Mouse (Mus musculus) kidney, adult 2 months (tissue): ENCODE measurements around the gene A4galt. TPM values are rescaled to one million over a fixed set of nuclear protein-coding genes. Genes with fewer than 3 reads are reported as not detected.
"Not testable (repeated sequence)": the region's sequence is repeated elsewhere in the genome, so short reads cannot be mapped to it uniquely, and the experiment has no call there.

Experiments used
- DNase-seq: peaks from one replicate; pipeline ENCODE4 v3.0.0; 2021
- H3K27ac ChIP-seq: fragments of 200-500 bp; 2 replicates; pipeline ENCODE4 v1.5.1; 2012; ENCODE audit warnings: low read depth, low read length, control low read depth, inconsistent platforms; ENCODE audit not compliant: insufficient read depth
- H3K27me3 ChIP-seq: fragments of 200-500 bp; replicated peaks from 2 replicates; pipeline ENCODE4 v1.6.1; 2012; ENCODE audit warnings: mild to moderate bottlenecking, moderate library complexity, low read length, inconsistent platforms; ENCODE audit not compliant: control insufficient read depth, insufficient read depth
- H3K36me3 ChIP-seq: fragments of 200-500 bp; 2 replicates; pipeline ENCODE4 v1.6.1; 2012; ENCODE audit warnings: mild to moderate bottlenecking, moderate library complexity, low read length, inconsistent platforms; ENCODE audit not compliant: control insufficient read depth, insufficient read depth
- H3K4me1 ChIP-seq: fragments of 200-500 bp; 2 replicates; pipeline ENCODE4 v1.6.1; 2011; ENCODE audit warnings: low read length; ENCODE audit not compliant: control insufficient read depth, insufficient read depth
- H3K4me3 ChIP-seq: fragments of 200-500 bp; 2 replicates; pipeline ENCODE4 v1.5.1; 2011; ENCODE audit warnings: mild to moderate bottlenecking, low read depth, low read length, control low read depth; ENCODE audit not compliant: insufficient read depth
- CTCF ChIP-seq: fragments of 200-500 bp; conservative IDR thresholded peaks from 2 replicates; pipeline ENCODE4 v1.5.1; 2011; ENCODE audit warnings: low read depth, mild to moderate bottlenecking, control low read depth, low read length, moderate library complexity, mixed read lengths; ENCODE audit not compliant: insufficient read depth, insufficient read length
- POLR2A ChIP-seq: fragments of 200-500 bp; IDR thresholded peaks from one replicate; pipeline ENCODE4 v1.6.1; 2011; ENCODE audit warnings: low read depth, low read length, control low read depth
- WGBS: fragments of 180-500 bp; shearing (Covaris S2); methylation state at CpG from one replicate; pipeline ENCODE4 v1.1.7; 2018; 5-methylcytosine and 5-hydroxymethylcytosine counted together
- polyA plus RNA-seq: library from polyadenylated mRNA; depleted of rRNA; stranded (reverse); fragments of >200 nt; gene quantifications from 2 replicates; pipeline ENCODE4 v1.2.3, GENCODE M21; 2012

Gene A4galt
- polyA plus RNA-seq, 1 experiment, result 53.5 TPM

GRCm38 (mm10) chr15:83281303-83281702, 29.7 kb upstream of the A4galt start:
- no peak for DNase-seq
- H3K27ac ChIP-seq, result no peak overlapping the region
- H3K36me3 ChIP-seq, result no peaks in the 10 kb centered on the region
- no peak overlapping the region for H3K4me3 ChIP-seq
- TF ChIP-seq CTCF, result no peak
- TF ChIP-seq POLR2A, result no peak
- H3K27me3 ChIP-seq, result no peaks in the 10 kb centered on the region
- no peaks in the 10 kb centered on the region for H3K4me1 ChIP-seq
- 82% methylated on average over 11 of the region's 11 CpGs for WGBS

GRCm38 (mm10) chr15:83278579-83278978, 27.0 kb upstream of the A4galt start:
- no peaks in the 10 kb centered on the region for H3K36me3 ChIP-seq
- H3K27ac ChIP-seq, result no peak overlapping the region
- H3K4me3 ChIP-seq, result no peak overlapping the region
- no peak for TF ChIP-seq CTCF
- TF ChIP-seq POLR2A, result no peak
- H3K4me1 ChIP-seq, result no peaks in the 10 kb centered on the region
- no peak for DNase-seq
- 82% methylated on average over 5 of the region's 5 CpGs for WGBS
- H3K27me3 ChIP-seq, result no peaks in the 10 kb centered on the region

GRCm38 (mm10) chr15:83277451-83277850, 25.9 kb upstream of the A4galt start:
- DNase-seq, result no peak
- H3K4me1 ChIP-seq, result no peaks in the 10 kb centered on the region
- no peak overlapping the region for H3K27ac ChIP-seq
- H3K27me3 ChIP-seq, result no peaks in the 10 kb centered on the region
- WGBS, result 92% methylated on average over 4 of the region's 4 CpGs
- H3K36me3 ChIP-seq, result no peaks in the 10 kb centered on the region
- TF ChIP-seq CTCF (no peak), POLR2A (no peak)
- H3K4me3 ChIP-seq, result no peak overlapping the region

- not testable (repeated sequence) for H3K27me3 ChIP-seq, DNase-seq, H3K27ac ChIP-seq, H3K4me3 ChIP-seq, H3K4me1 ChIP-seq, H3K36me3 ChIP-seq
These were observed 22.7 kb upstream of the A4galt start for GRCm38 (mm10) chr15:83274237-83274636.

GRCm38 (mm10) chr15:83273017-83273416, 21.4 kb upstream of the A4galt start:
- no peaks in the 10 kb centered on the region for H3K4me1 ChIP-seq
- 88% methylated on average over 2 of the region's 2 CpGs for WGBS
- H3K27me3 ChIP-seq, result no peaks in the 10 kb centered on the region
- H3K4me3 ChIP-seq, result no peak overlapping the region
- no peaks in the 10 kb centered on the region for H3K36me3 ChIP-seq
- no peak for DNase-seq
- TF ChIP-seq POLR2A, result no peak
- TF ChIP-seq CTCF, result no peak
- H3K27ac ChIP-seq, result no peak overlapping the region

- not testable (repeated sequence) for H3K4me1 ChIP-seq, H3K27me3 ChIP-seq, DNase-seq, H3K4me3 ChIP-seq, H3K36me3 ChIP-seq
- WGBS, result 40% methylated on average over 9 of the region's 9 CpGs
- H3K27ac ChIP-seq, result peak overlapping the region; percentile 38; the same call in 1 of the 2 replicates
These were observed 19.6 kb upstream of the A4galt start for GRCm38 (mm10) chr15:83271221-83271620.

- WGBS, result 78% methylated on average over 6 of the region's 6 CpGs
- H3K27me3 ChIP-seq, H3K36me3 ChIP-seq, DNase-seq, H3K27ac ChIP-seq, H3K4me3 ChIP-seq, H3K4me1 ChIP-seq: not testable (repeated sequence)
These were observed 18.4 kb upstream of the A4galt start for GRCm38 (mm10) chr15:83269985-83270384.

GRCm38 (mm10) chr15:83268428-83268827, 16.9 kb upstream of the A4galt start:
- H3K4me3 ChIP-seq, result peak overlapping the region; percentile 28; the same call in 1 of the 2 replicates
- H3K36me3 ChIP-seq, H3K4me1 ChIP-seq, H3K27me3 ChIP-seq: not testable (repeated sequence)
- peak overlapping the region; percentile 59; the same call in 1 of the 2 replicates for H3K27ac ChIP-seq
- DNase-seq, result peak; percentile 40
- WGBS, result 36% methylated on average over 7 of the region's 7 CpGs
